In the genomic region with DNA sequence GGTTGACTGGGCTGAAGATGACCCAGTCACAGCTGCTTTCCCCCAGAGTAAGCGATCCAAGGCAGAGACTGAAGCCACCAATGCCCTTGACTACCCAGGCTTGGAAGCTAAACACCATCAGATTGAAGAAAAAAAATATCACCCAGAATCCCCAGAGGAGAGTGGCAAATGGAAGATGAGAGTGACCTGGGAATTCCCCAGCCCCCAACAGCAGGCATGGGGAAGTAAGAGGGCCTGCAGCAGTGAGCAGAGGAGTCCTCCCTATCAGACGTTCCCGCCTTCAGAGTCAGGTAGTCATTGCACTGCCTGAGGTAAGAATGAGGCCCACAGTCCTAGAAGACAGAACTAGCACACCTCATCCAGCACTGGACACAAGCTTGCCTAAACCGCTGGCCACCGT, we compare ENCODE assay signal across 15 mouse cellular contexts.
"Had no signal": no experiment of that assay in that cellular context is flagged by ENCODE, and none has a peak within 500 bp of the region (broad histone marks: within the 10 kb centered on the region; RNA-seq: fewer than 3 reads in every experiment).

No protein-coding gene starts in this region.

- H3K9ac ChIP-seq: lung, embryonic 14.5 days; midbrain, embryonic 12.5 days; neural tube, embryonic 13.5 days; neural tube, embryonic 15.5 days had no signal

- H3K4me1 ChIP-seq: midbrain, embryonic 10.5 days; midbrain, embryonic 12.5 days; neural tube, embryonic 15.5 days had no signal

- H3K4me2 ChIP-seq: lung, embryonic 14.5 days; midbrain, embryonic 12.5 days; neural tube, embryonic 13.5 days; neural tube, embryonic 15.5 days had no signal

- DNase-seq: lung, adult 18-20 months; lung, embryonic 14.5 days; lung, postnatal 10 days; lung, postnatal 4 days; midbrain, embryonic 14.5 days; retina, postnatal 1 day; right cerebral cortex, adult 18-20 months; thymus, adult 18-20 months; thymus, postnatal 14 days; thymus, postnatal 4 days had no signal

- H3K27me3 ChIP-seq: midbrain, embryonic 12.5 days; neural tube, embryonic 15.5 days had no signal

- H3K4me3 ChIP-seq: midbrain, embryonic 10.5 days; midbrain, embryonic 12.5 days; myocyte; neural tube, embryonic 13.5 days; neural tube, embryonic 15.5 days had no signal

- H3K27ac ChIP-seq: midbrain, embryonic 10.5 days; midbrain, embryonic 12.5 days; neural tube, embryonic 13.5 days; neural tube, embryonic 15.5 days had no signal

- H3K36me3 ChIP-seq: midbrain, embryonic 10.5 days; midbrain, embryonic 12.5 days; neural tube, embryonic 13.5 days; neural tube, embryonic 15.5 days had no signal

- H3K9me3 ChIP-seq: midbrain, embryonic 10.5 days; midbrain, embryonic 12.5 days; neural tube, embryonic 13.5 days; neural tube, embryonic 15.5 days had no signal
